Mouse (Mus musculus): ENCODE measurements at regions not wholly inside any gene's neighbourhood (a gene's known extent, or its start where the extent isn't known, plus 50 kb on each side); places are given as distances from the start of the nearest gene placed in this dataset.
"Not testable (repeated sequence)": the region's sequence is repeated elsewhere in the genome, so short reads cannot be mapped to it uniquely, and the experiment has no call there.

DNA sequence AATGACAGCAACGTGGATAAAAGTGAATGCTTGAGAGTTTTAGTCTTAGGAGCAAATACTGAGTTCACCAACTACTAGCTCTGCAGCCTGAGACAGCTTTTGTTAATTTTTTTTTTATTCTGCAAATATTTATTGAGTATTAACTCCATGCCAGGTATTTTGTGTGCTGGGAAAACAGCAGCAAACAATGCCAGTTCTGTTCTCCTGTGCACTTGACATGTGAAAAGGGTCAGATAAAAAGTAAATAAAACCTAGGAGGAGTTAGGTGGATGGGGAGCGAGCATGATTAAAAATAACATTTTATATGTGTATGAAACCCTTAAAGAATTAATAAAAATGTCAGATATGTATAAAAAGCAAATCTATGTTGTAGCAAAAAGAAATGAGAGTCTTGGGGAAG is 68.1 kb upstream of the Map3k1 start:
- H3K9me3 ChIP-seq: no peaks in the 10 kb centered on the region
- H3K4me2 ChIP-seq (replicated peaks): no peak overlapping the region
- no peak overlapping the region for H3K4me3 ChIP-seq
- no peak overlapping the region for H3K9ac ChIP-seq (replicated peaks)
- no peaks in the 10 kb centered on the region for H3K27me3 ChIP-seq
- H3K27ac ChIP-seq (replicated peaks): no peak overlapping the region
- 80% methylated on average over 2 of the region's 2 CpGs for WGBS
- no peaks in the 10 kb centered on the region for H3K36me3 ChIP-seq
- no peaks in the 10 kb centered on the region for H3K4me1 ChIP-seq
- ATAC-seq (replicated peaks): no peak

- not testable (repeated sequence) for H3K36me3 ChIP-seq; H3K27ac ChIP-seq (replicated peaks); H3K9me3 ChIP-seq; H3K4me2 ChIP-seq (replicated peaks); H3K9ac ChIP-seq (replicated peaks); H3K4me1 ChIP-seq; H3K4me3 ChIP-seq; H3K27me3 ChIP-seq; ATAC-seq (replicated peaks)
- 86% methylated on average over 17 of the region's 17 CpGs for WGBS
Measured at GRCm38 (mm10) chr13:111883768-111884566, 75.2 kb upstream of the Map3k1 start.

DNA sequence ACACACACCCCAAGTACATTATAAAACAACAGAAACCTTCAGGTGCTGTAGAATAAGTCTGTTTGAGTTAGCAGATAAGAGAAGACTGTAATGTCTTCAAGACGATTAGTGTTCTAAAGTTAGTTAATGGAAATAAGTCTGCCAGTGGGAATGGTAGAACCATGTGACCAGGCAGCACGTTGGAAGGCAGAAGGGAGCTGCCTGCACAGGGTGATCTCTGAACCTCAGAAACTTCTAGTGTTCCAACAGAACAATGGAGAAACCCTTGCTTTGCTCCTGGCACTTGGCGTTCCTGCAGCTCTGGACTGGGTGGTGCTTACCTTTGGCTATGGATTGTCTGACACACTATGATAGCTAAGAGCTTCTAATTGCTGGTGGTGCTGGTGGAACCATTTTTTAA is 82.0 kb upstream of the Map3k1 start:
- H3K9ac ChIP-seq (replicated peaks): no peak overlapping the region
- no peak overlapping the region for H3K4me3 ChIP-seq
- 76% methylated on average over 3 of the region's 3 CpGs for WGBS
- H3K9me3 ChIP-seq: no peaks in the 10 kb centered on the region
- ATAC-seq (replicated peaks): no peak
- no peak overlapping the region for H3K27ac ChIP-seq (replicated peaks)
- H3K4me2 ChIP-seq (replicated peaks): no peak overlapping the region
- no peaks in the 10 kb centered on the region for H3K36me3 ChIP-seq
- H3K27me3 ChIP-seq: no peaks in the 10 kb centered on the region
- H3K4me1 ChIP-seq: no peaks in the 10 kb centered on the region

DNA sequence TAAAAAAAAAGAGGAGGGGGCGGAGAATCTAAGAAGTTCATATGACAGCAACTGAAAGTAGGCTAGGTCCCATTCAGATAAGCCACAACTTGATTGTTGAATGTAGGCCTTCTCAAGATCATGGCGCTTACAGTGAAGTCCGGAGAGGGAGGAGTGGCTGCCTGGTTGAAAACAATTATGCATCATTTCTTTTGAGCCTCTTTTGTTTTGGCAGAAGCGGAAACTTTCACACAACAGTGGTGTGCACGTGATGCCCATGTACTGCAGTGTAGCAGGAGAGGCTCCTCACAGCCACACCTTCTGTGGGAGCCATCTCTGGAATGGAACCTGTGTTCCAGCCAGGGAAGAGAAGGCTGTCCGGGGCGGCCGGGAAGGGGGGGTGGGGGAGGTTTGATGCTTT is 83.3 kb upstream of the Map3k1 start:
- ATAC-seq (replicated peaks): no peak
- H3K4me1 ChIP-seq: no peaks in the 10 kb centered on the region
- H3K36me3 ChIP-seq: no peaks in the 10 kb centered on the region
- no peaks in the 10 kb centered on the region for H3K27me3 ChIP-seq
- no peak overlapping the region for H3K27ac ChIP-seq (replicated peaks)
- no peak overlapping the region for H3K4me2 ChIP-seq (replicated peaks)
- WGBS: 88% methylated on average over 8 of the region's 8 CpGs
- H3K4me3 ChIP-seq: no peak overlapping the region
- no peaks in the 10 kb centered on the region for H3K9me3 ChIP-seq
- no peak overlapping the region for H3K9ac ChIP-seq (replicated peaks)

DNA sequence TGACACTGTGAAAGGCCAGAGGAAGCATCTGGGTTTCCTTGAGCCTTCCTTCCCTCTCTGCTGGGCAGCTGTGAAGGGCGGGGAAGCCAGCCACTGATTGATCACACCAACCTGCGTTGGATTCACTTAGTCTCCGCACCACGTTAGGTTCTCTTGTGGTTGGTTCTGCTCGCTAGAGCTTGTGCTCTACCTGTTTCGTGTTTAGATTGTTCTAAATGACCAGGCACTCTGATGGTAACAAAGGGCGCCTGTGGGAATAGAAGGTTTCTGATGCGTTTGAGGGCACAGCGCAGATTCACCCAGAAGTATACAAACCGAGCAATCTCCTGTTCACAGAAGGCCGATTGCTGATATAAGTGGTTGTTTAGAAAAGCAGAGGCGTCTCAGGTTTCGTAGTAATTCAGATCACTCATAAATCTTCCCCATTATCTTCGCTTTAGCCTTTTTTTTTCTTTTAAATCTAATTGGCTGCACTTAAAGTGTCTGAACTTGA is 84.5 kb upstream of the Map3k1 start:
- Histone ChIP-seq H3K36me3 (no peaks in the 10 kb centered on the region), H3K9ac (replicated peaks) (no peak overlapping the region), H3K27me3 (no peaks in the 10 kb centered on the region), H3K9me3 (no peaks in the 10 kb centered on the region), H3K4me1 (no peaks in the 10 kb centered on the region), H3K4me2 (replicated peaks) (no peak overlapping the region), H3K27ac (replicated peaks) (peak overlapping the region; percentile 42; the same call in 1 of the 2 replicates), H3K4me3 (no peak overlapping the region)
- no peak for ATAC-seq (replicated peaks)
- WGBS: 64% methylated on average over 14 of the region's 14 CpGs

- WGBS: 75% methylated on average over 15 of the region's 15 CpGs
- 0 out of 2 replicates have a peak, but pooled peaks have one; percentile 16 for ATAC-seq (replicated peaks)
- no peaks in the 10 kb centered on the region for H3K27me3 ChIP-seq
- no peak overlapping the region for H3K4me2 ChIP-seq (replicated peaks)
- H3K4me3 ChIP-seq: no peak overlapping the region
- no peaks in the 10 kb centered on the region for H3K36me3 ChIP-seq
- H3K9ac ChIP-seq (replicated peaks): no peak overlapping the region
- H3K9me3 ChIP-seq: no peaks in the 10 kb centered on the region
- H3K27ac ChIP-seq (replicated peaks): no peak overlapping the region
- H3K4me1 ChIP-seq: no peaks in the 10 kb centered on the region
Measured at GRCm38 (mm10) chr13:111894804-111895478, 86.1 kb upstream of the Map3k1 start.

DNA sequence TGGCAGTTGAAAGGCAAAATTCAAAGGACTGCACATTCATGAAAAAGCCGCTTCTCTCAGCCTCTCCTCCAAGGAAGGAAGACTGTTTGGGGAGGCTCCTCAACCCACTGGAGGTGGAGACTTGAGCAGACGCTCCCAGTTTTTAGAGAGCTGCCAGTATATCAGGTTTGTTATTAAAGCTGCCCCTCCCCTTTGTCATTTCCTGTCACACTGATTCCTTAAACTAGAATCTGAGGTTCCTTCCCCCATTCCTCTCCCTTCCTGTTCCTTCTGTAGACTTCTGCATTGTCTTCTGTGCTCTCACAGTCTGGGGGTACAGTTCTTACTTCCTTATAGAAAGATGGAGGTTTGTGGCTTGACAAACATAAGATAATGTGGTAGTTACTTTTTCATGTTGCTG is 87.5 kb upstream of the Map3k1 start:
- Histone ChIP-seq H3K9ac (replicated peaks) (no peak overlapping the region), H3K27me3 (no peaks in the 10 kb centered on the region), H3K27ac (replicated peaks) (no peak overlapping the region), H3K4me1 (no peaks in the 10 kb centered on the region), H3K4me3 (no peak overlapping the region), H3K36me3 (no peaks in the 10 kb centered on the region), H3K4me2 (replicated peaks) (no peak overlapping the region), H3K9me3 (no peaks in the 10 kb centered on the region)
- no peak for ATAC-seq (replicated peaks)
- 37% methylated on average over 2 of the region's 2 CpGs for WGBS

DNA sequence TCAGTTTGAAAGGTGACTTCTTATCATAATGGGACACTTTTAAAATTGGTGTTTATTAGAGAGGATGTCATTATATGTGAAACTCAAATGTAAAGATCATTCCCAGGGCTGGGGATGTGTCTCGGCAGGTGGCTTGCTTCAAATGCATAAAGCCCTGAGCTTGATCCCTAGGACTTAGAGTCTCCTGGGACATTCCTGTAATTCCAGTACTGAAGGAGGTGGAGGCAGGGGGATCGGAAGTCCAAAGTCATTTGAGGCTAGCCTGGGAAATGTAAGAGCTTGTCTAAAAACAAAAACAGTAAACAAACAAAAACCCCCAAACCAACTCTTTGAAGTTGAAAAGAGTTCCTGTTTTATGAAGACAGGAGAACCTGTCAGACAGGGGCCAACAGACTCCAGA is 94.6 kb upstream of the Map3k1 start:
- Histone ChIP-seq H3K9me3 (no peaks in the 10 kb centered on the region), H3K4me3 (no peak overlapping the region), H3K4me2 (replicated peaks) (no peak overlapping the region), H3K36me3 (no peaks in the 10 kb centered on the region), H3K27me3 (0 out of 2 replicates have a peak, but pooled peaks cover 5% of the 10 kb centered on the region), H3K9ac (replicated peaks) (no peak overlapping the region), H3K4me1 (peaks cover 7% of the 10 kb centered on the region), H3K27ac (replicated peaks) (no peak overlapping the region)
- 42% methylated on average over 2 of the region's 2 CpGs for WGBS
- no peak for ATAC-seq (replicated peaks)

DNA sequence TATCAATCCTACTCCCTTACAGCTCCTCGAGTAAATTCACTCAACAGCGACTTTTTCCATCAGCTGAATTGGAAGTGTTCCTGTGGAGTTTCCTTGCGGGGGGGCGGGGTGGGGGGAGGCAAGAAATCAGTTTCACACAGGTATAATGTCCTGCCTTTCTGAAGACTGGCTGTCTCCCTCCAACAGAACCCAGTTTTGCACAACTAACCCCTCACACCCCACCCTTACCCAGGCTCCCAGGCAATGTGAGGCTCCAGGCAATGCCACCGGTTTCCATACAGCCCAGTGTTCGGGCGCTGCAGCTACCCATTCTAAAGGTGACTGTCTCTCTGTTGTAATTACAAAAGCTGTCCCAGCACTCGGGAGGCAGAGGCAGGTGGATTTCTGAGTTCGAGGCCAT is 95.1 kb upstream of the Map3k1 start:
- no peak overlapping the region for H3K4me2 ChIP-seq (replicated peaks)
- peaks cover 7% of the 10 kb centered on the region for H3K4me1 ChIP-seq
- no peaks in the 10 kb centered on the region for H3K36me3 ChIP-seq
- 0 out of 2 replicates have a peak, but pooled peaks cover 5% of the 10 kb centered on the region for H3K27me3 ChIP-seq
- ATAC-seq (replicated peaks): no peak
- H3K4me3 ChIP-seq: no peak overlapping the region
- no peak overlapping the region for H3K9ac ChIP-seq (replicated peaks)
- no peaks in the 10 kb centered on the region for H3K9me3 ChIP-seq
- no peak overlapping the region for H3K27ac ChIP-seq (replicated peaks)
- 51% methylated on average over 9 of the region's 9 CpGs for WGBS

- Histone ChIP-seq H3K4me2 (replicated peaks) (peak overlapping the region; percentile 16), H3K27ac (replicated peaks) (peak overlapping the region; percentile 39; the same call in 1 of the 2 replicates), H3K36me3 (no peaks in the 10 kb centered on the region), H3K4me1 (peaks cover 7% of the 10 kb centered on the region), H3K9me3 (no peaks in the 10 kb centered on the region), H3K27me3 (0 out of 2 replicates have a peak, but pooled peaks cover 5% of the 10 kb centered on the region), H3K4me3 (peak overlapping the region; percentile 2; the same call in 1 of the 2 replicates), H3K9ac (replicated peaks) (no peak overlapping the region)
- WGBS: 10% methylated on average over 15 of the region's 17 CpGs
- ATAC-seq (replicated peaks): peak; percentile 95
Measured at GRCm38 (mm10) chr13:111904616-111905212, 95.9 kb upstream of the Map3k1 start.

GRCm38 (mm10) chr13:111905213-111905701 is 96.5 kb upstream of the Map3k1 start:
- Histone ChIP-seq H3K27me3 (0 out of 2 replicates have a peak, but pooled peaks cover 5% of the 10 kb centered on the region), H3K27ac (replicated peaks) (peak overlapping the region; percentile 39; the same call in 1 of the 2 replicates), H3K4me3 (peak overlapping the region; percentile 2; the same call in 1 of the 2 replicates), H3K4me2 (replicated peaks) (peak overlapping the region; percentile 16), H3K9ac (replicated peaks) (no peak overlapping the region), H3K9me3 (no peaks in the 10 kb centered on the region), H3K4me1 (peaks cover 7% of the 10 kb centered on the region), H3K36me3 (no peaks in the 10 kb centered on the region)
- WGBS: 21% methylated on average over 10 of the region's 10 CpGs
- ATAC-seq (replicated peaks): peak; percentile 35; the same call in 1 of the 2 replicates

GRCm38 (mm10) chr13:111911071-111911470 is 102.3 kb upstream of the Map3k1 start:
- Histone ChIP-seq H3K36me3 (no peaks in the 10 kb centered on the region), H3K9ac (replicated peaks) (no peak overlapping the region), H3K9me3 (no peaks in the 10 kb centered on the region), H3K27ac (replicated peaks) (no peak overlapping the region), H3K4me2 (replicated peaks) (no peak overlapping the region), H3K4me3 (no peak overlapping the region), H3K4me1 (no peaks in the 10 kb centered on the region), H3K27me3 (0 out of 2 replicates have a peak, but pooled peaks cover 4% of the 10 kb centered on the region)
- 98% methylated on average over 5 of the region's 5 CpGs for WGBS
- ATAC-seq (replicated peaks): no peak
